Mouse (Mus musculus) retina, adult 2 months (tissue): ENCODE measurements around the gene Birc6.
"Not testable (repeated sequence)": the region's sequence is repeated elsewhere in the genome, so short reads cannot be mapped to it uniquely, and the experiment has no call there.

Experiments used
- DNase-seq: peaks from one replicate; pipeline ENCODE4 v3.0.0-alpha.2; 2012; ENCODE audit warnings: low read depth, low spot score

The Birc6 gene

GRCm38 (mm10) chr17:74559891-74560290, 31.8 kb downstream of the Birc6 start:
- DNase-seq, result no peak

DNA sequence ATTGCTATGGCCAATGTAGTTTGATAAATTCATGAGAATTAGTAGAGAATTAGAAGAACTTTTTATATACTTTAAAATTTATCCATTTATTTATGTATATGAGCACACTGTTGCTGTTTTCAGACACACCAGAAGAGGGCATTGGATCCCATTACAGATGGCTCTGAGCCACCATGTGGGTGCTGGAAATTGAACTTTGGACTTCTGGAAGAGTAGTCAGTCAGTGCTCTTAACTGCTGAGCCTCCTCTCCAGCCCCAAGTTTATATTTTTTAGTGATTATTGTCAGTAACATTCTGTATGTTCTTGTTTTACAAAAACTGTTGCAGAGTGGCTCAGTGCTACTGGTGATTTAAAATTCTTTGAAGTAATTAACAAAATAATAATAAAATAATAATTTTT, 36.1 kb downstream of the Birc6 start:
- no peak for DNase-seq

DNA sequence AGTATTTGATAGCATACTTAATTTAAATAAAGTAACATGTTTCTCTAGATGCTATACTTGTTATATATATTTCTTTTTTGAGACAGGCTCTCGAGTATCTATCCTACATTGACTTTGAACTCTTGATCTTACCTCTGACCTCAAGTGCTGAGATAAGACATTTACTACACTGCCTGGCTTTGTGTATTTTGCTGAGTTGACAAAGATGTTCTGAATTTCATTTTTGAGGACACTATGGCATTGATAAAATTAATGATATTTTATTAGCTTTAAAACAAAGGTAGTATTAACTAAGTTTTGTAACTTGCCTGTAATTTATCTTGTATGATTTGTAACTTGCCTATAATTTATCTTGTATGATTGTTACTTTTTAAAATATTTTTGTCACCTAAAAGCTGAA, 41.1 kb downstream of the Birc6 start:
- no peak for DNase-seq

DNA sequence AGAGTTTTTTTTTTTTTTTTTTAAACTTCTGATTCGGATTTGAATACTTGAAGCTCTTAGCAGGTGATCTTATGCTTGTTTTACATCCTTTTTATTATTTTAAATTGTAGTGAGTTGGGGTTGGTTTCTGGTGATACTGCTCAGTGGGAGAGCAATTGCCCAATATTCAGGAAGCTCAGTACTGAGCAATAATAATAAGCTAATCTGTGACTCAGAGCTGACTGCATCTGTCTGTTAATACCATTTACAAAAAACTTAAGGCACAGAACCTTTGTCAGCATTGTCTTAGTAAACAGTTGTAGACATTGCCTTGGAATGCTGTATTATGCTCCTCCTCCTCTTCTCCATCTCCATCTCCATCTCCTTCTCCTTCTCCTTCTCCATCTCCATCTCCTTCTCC, 42.5 kb downstream of the Birc6 start:
- DNase-seq, result no peak

DNA sequence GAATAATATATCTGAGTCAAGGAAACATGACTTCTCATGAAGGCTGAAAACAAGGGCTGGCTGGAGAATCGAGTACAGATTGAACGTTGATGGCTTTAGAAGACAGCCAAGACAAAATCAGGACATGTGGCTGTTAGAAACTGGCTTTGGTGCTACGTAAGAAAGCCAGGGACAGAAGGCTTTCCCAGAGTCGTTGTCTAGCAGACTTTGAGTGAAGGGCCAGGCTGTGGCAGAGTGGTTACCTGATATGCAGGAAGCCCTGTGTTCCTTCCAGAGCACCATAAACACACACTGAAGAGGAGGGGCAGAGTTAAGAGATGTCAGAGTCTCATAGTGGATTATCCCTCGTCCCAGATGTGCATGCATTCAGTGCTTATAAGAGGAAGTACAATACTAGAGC, 49.1 kb downstream of the Birc6 start:
- DNase-seq, result no peak

- no peak for DNase-seq
Measured at GRCm38 (mm10) chr17:74579586-74579985, 51.5 kb downstream of the Birc6 start.

- no peak for DNase-seq
Measured at GRCm38 (mm10) chr17:74580738-74581137, 52.6 kb downstream of the Birc6 start.

- DNase-seq, result no peak
Measured at GRCm38 (mm10) chr17:74586768-74587167, 58.7 kb downstream of the Birc6 start.

- DNase-seq, result no peak
Measured at GRCm38 (mm10) chr17:74598908-74599307, 70.8 kb downstream of the Birc6 start.

GRCm38 (mm10) chr17:74599396-74599795, 71.3 kb downstream of the Birc6 start:
- no peak for DNase-seq

DNA sequence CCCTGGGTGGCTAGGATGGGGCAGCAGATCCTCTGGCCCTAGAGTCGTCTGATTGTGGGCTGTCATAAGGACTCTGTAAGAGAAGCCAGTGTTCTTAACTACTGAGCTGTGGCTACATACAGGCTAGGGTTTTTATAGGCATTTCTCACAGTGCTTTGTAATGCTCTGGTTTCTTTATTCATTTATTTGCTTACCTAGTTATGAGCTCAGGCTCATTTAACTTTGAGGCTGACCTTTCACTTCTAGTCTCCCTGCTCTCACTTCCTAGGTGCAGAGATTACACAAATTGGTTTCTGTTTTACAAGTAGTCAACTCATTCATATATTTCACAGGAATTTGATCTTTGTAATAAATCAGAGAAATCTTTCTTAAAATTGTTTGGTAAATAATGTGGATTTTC, 73.1 kb downstream of the Birc6 start:
- no peak for DNase-seq

- no peak for DNase-seq
Measured at GRCm38 (mm10) chr17:74630798-74631197, 102.7 kb downstream of the Birc6 start.

GRCm38 (mm10) chr17:74642445-74642844, 114.3 kb downstream of the Birc6 start:
- no peak for DNase-seq

DNA sequence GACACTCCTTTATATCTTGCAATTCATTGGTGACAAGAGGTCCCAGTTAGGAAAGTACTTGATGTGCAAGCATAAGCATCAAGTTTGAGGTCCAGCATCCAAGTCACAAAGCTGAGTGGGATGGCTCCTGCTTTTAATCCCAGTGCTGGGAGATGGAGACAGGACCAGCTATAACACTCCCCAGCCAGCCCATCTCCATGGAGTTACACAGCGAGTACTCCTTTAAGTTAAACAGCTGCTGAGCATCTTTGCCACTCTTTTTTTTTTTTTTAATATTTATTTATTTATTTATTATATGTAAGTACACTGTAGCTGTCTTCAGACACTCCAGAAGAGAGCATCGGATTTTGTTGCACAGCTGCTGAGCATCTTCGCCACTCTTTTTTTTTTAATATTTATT, 130.3 kb downstream of the Birc6 start:
- no peak for DNase-seq

DNA sequence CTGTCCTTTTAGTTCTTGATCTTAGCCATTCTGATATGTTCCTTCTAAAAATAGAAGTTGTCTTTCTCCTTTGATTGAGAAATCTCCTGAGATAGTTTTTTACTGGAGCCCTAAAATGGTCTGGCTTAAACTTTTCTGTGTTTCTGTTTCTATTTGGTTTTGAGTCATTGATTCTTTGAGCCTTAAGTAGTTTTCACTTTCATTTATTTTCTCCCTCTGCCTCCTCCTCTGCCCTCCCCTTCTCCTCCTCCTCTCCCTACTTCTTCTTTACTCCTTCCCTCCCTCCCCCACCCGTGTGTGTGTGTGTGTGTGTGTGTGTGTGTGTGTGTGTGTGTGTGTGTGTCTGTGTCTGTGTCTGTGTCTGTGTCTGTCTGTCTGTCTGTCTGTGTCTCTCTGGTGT, 139.9 kb downstream of the Birc6 start:
- no peak for DNase-seq

- DNase-seq, result no peak
Measured at GRCm38 (mm10) chr17:74670031-74670430, 141.9 kb downstream of the Birc6 start.

DNA sequence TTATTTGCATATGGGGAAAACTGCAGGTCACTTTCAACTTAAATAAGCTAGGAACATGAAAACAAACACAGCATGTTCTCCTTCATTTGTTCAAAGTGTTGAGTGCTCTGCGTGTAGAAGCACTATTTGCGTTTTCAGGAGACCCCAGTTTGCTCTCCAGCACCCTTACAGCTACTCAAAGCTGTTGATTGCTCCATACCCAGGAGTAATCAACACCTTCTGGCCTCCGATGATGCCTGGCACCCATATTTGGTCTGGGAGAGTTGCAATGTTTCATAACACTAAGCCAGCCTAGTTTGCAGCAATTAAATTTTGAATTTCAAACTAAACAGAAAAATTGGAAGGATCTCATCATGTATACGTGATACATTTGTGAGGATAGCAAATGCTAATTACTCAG, 144.4 kb downstream of the Birc6 start:
- DNase-seq, result no peak

DNA sequence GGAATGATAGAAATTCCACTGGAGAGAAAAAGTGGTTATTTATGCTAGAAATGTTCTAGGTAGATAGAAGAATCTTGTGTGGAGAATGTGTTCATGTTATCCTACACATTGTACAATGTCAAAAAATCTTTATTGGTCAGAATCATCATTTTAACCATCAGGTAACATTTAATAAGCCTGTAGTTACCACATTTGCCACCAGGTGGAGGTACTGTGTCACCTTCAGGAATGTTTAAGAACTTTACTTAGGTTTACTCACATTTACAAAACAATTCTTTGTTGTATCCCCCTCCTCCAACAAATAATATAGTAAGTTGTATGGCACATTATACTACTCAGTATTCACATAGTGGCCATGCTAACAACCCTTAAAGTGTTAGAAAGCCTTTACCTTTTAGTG, 145.2 kb downstream of the Birc6 start:
- peak; percentile 4 for DNase-seq

DNA sequence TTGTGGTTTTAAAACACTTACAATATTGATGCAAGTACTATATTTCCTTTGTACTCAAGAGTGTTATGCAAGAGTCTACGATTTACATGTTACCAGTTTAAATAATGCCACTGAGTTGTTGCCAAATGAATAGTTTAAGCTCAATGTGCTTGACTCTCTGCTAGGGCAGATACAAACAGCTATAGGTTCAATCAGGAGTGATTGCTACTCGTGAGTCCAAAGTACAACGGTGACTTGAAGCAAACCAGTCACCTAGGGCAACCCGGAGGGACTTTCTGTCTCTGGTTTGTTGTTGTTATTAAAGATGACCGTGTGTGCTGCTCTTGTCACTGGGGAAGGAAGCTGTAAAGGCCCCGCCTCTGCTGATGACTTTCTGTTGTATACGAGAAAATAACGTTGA, 150.0 kb downstream of the Birc6 start:
- DNase-seq, result no peak

- DNase-seq, result no peak
Measured at GRCm38 (mm10) chr17:74684927-74685326, 156.8 kb downstream of the Birc6 start.

- no peak for DNase-seq
Measured at GRCm38 (mm10) chr17:74688555-74688954, 160.5 kb downstream of the Birc6 start.

DNA sequence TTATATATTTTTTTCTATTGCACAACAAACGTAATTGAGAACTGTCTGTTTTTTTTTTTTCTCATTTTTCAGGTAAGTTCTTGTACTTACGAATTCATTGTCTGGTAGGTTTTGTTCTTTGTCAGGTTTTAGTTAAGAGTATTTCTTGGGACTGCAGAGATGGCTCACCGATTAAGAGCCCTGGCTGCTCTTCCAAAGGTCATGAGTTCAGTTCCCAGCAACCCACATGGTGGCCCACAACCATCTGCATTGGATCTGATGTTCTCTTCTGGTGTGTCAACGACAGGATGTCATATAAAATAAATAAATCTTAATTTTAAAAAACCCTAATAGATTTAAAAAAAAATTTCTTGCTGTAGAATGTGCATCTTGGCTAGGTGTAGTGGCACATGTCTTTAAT, 161.3 kb downstream of the Birc6 start:
- DNase-seq, result no peak

GRCm38 (mm10) chr17:74701661-74702060, 173.6 kb downstream of the Birc6 start:
- not testable (repeated sequence) for DNase-seq

GRCm38 (mm10) chr17:74705480-74705879, 177.4 kb downstream of the Birc6 start:
- DNase-seq, result no peak

GRCm38 (mm10) chr17:74706593-74706992, 178.5 kb downstream of the Birc6 start:
- DNase-seq, result no peak
